Mouse (Mus musculus) stomach, postnatal 0 days (tissue): Measurements from ENCODE around the gene Nfyb.

ENCODE experiments used
- CTCF ChIP-seq: IDR thresholded peaks from 2 replicates; pipeline ENCODE4 v1.5.1; 2016; ENCODE audit warnings: antibody characterized with exemption, low read depth, mild to moderate bottlenecking, moderate library complexity
- EP300 ChIP-seq: optimal IDR thresholded peaks from 2 replicates; pipeline ENCODE3; 2016; ENCODE audit warnings: antibody characterized with exemption

DNA sequence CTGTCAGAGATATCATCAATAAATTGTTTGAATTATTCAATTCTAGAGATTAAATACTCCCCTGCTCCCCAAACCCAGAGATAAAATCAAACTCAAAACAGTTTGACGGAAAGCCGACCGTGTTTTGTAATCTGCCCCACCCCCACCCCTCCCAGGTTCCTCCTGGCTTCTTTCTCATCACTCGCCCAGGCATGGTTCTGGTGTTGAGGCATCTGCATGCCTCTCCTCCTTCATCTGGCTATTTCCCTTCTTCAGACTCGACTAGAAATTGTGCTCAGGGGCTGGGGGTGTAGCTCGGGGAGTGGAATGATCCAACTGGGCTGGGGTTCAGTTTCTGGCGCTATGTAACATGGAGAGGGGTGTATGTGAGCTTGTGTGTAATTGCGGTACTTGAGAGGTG is 31.8 kb upstream of the Nfyb start:
- no peak for TF ChIP-seq CTCF
- TF ChIP-seq EP300, result no peak
